Mouse (Mus musculus): ENCODE data around the gene Inpp5d. TPM values are rescaled to one million over a fixed set of nuclear protein-coding genes. Genes with fewer than 3 reads are reported as not detected.

Inpp5d gene
- polyA plus RNA-seq, 1 experiment from 2014 or later, result 0.30 TPM

DNA sequence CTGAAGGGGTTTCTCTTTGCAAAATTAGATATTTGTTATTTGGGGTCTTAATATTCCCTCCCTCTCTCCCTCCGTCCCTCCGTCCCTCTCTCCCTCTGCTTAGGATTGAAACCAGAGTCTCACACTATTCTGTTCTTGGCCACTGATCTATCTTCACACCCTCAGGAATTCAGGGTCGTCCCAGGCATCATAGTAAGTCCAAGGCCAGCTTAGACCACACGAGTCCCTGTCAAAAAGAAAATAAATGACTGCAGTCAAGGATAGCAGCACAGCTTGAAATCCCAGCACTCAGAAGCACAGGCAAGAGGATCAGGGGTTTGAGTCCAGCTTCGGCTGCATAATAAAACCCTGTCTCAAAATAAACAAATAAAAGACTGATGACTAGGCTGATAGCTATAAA, 35.0 kb downstream of the Inpp5d start:
- CTCF ChIA-PET, result no interaction called here
- no peaks in the 10 kb centered on the region for H3K27me3 ChIP-seq
- POLR2A ChIA-PET, result interaction anchor here (0.5 kb wide), 1 partner anchor 30 kb away, joined by 4 read pairs; no protein-coding TSS in a partner anchor
- no peak for TF ChIP-seq CTCF (IDR thresholded peaks at IDR 0.05)
- in situ Hi-C loops (cut with MboI; ENCODE audit: low pct_unique_long_range_greater_than_20kb), result no loop called here
- no peak for ATAC-seq
- DNase-seq (ENCODE audit: low read depth, low spot score), result no peak

DNA sequence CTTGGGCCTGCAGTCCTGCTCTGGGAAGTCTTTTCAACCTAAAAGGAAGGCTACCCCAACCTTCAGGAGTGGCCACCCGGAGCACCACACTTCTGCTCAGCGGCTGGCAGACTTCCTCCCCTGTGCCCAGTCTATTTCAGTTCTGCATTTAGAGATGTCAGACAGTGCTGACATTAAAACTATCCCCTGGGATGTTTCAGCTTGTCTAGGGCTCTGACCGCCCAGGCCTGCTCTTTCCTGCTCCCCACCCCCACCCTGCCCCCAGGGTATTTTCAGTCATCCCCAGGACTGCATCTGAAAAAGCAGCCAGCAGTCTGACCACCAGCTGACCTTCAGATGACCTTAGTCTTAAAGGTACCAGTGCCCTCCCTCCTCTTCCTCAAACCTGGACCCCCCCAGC, 38.0 kb downstream of the Inpp5d start:
- in situ Hi-C loops (cut with MboI; ENCODE audit: low pct_unique_long_range_greater_than_20kb), result no loop called here
- no peak for TF ChIP-seq CTCF (IDR thresholded peaks at IDR 0.05)
- ChIA-PET POLR2A (no interaction called here), CTCF (no interaction called here)
- ATAC-seq (no peak), DNase-seq (ENCODE audit: low read depth, low spot score) (no peak)
- H3K27me3 ChIP-seq, result no peaks in the 10 kb centered on the region

DNA sequence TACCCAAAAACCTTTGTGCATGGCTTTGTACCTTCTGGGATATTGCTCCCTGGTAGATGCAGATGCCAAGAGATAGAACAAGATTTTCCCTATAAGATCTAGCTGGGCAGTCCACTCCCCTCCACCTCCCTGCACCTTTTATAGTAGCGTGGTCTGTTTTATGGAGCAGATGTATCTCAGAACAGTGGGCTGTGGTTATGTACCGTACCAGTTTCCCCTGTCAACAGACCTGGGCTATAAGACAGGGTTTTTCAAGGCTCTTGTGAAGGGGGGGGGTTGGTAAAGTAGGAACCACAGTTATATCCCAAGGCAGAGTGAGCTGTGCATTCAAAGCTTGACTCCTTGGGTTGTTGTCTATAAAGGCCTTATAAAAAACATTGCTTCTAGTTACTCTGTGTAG, 38.4 kb downstream of the Inpp5d start:
- H3K27me3 ChIP-seq, result no peaks in the 10 kb centered on the region
- ChIA-PET POLR2A (no interaction called here), CTCF (no interaction called here)
- in situ Hi-C loops (cut with MboI; ENCODE audit: low pct_unique_long_range_greater_than_20kb), result no loop called here
- no peak for TF ChIP-seq CTCF (IDR thresholded peaks at IDR 0.05)
- ATAC-seq (no peak), DNase-seq (ENCODE audit: low read depth, low spot score) (no peak)

DNA sequence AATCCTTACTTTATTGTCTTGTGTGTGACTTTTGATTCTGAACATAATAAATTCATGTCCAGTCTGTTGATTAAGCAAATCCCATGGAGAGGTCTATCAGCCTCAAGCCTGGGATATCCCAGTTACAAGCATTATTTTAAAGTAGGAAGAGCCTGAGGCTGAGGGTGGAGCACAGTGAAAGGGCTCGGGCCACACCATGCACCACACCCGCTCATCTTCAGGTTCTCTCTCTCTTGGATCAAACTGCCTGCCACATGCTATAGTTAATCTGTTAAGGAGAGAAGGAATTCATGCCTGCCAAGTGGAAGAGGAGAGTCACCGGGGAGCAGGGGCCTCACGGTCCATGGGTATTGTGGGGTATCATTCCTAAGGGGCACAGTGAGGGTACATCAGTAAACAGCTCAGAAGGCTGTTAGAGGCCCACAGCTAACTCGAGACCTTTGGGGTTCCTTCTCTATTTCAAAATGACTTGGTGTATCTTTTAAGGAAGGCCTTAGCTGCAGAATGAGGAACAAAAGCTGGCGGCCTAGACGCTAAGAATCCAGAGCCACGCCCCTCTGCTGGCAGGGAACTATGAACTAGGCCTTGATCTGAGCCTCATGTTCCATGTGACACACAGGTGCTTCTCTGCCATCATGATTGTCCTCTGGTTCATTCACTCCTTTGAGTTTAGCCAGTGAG, 39.0 kb downstream of the Inpp5d start:
- in situ Hi-C loops (cut with MboI; ENCODE audit: low pct_unique_long_range_greater_than_20kb), result no loop called here
- no peak for DNase-seq (ENCODE audit: low read depth, low spot score)

DNA sequence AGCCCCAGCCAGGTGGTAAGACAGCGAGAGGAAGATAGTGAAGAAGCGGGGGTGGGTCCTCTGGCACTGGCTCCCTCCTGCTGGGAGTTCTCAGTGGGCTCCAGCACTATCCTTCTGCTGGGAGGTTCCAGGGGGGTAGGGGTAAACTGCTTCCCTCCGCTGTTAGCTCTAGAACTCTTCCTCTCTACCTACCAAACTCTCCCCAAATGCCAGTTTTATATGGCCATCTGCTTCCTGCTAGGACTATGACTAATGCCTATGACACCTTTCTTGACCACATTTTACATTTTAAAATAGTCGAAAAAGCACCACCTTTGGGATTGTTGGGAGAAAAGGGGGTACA, 39.5 kb downstream of the Inpp5d start:
- in situ Hi-C loops (cut with MboI; ENCODE audit: low pct_unique_long_range_greater_than_20kb), result no loop called here
- TF ChIP-seq CTCF (IDR thresholded peaks at IDR 0.05), result no peak
- H3K27me3 ChIP-seq, result no peaks in the 10 kb centered on the region
- no peak for DNase-seq (ENCODE audit: low read depth, low spot score)
- ChIA-PET POLR2A (no interaction called here), CTCF (no interaction called here)
- no peak for ATAC-seq

More for the DNA sequence above, 39.0 kb downstream of the Inpp5d start:
- ATAC-seq, result no peak
- ChIA-PET CTCF (no interaction called here), POLR2A (no interaction called here)
- TF ChIP-seq CTCF (IDR thresholded peaks at IDR 0.05), result no peak
- H3K27me3 ChIP-seq, result no peaks in the 10 kb centered on the region

DNA sequence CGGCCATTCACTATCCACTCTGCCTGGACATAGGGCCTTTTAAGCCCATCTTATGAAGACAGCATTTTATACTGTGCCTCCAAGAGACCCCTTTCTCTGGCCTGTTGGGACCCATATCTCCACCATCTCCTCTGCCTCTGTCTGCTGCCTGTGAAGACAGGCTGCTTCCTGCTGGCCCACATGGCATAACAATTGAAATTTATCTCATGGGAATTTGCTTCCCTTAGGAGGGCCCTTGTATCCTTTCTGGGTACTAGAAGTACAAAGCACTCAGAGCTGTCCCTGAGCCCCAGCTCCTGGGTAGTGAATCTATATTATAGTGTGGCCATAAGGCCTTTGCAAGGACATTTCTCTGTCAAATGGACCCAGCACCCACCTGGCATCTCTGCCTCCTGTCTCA, 40.6 kb downstream of the Inpp5d start:
- no peak for TF ChIP-seq CTCF (IDR thresholded peaks at IDR 0.05)
- CTCF ChIA-PET, result no interaction called here
- no peaks in the 10 kb centered on the region for H3K27me3 ChIP-seq
- in situ Hi-C loops (cut with MboI; ENCODE audit: low pct_unique_long_range_greater_than_20kb), result no loop called here
- POLR2A ChIA-PET, result no interaction called here
- DNase-seq (ENCODE audit: low read depth, low spot score) (no peak), ATAC-seq (no peak)

DNA sequence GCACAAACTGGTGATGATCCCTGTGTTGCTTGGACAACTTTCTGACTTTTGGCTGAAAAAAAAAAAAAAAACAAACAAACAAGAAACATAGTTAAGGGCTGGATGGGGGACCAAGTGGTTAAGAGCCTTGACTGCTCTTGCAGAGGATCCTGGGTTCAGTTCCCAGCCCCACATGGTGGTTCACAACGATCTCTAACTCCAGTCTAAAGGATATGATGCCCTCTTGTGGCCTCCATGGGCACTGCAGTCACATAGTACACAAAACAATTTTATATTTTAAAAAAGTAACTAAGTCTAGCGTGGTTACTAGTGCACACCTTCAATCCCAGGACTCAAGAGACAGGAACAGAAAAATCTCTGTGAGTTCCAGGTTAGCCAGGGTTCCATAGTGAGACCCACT, 43.9 kb downstream of the Inpp5d start:
- TF ChIP-seq CTCF (IDR thresholded peaks at IDR 0.05), result peak; percentile 66
- ChIA-PET CTCF (interaction anchor here (1.3 kb wide), 1 partner anchor 123 kb away, joined by 4 read pairs; no protein-coding TSS in a partner anchor), POLR2A (no interaction called here)
- DNase-seq (ENCODE audit: low read depth, low spot score) (no peak), ATAC-seq (no peak)
- H3K27me3 ChIP-seq, result no peaks in the 10 kb centered on the region
- in situ Hi-C loops (cut with MboI; ENCODE audit: low pct_unique_long_range_greater_than_20kb), result no loop called here

DNA sequence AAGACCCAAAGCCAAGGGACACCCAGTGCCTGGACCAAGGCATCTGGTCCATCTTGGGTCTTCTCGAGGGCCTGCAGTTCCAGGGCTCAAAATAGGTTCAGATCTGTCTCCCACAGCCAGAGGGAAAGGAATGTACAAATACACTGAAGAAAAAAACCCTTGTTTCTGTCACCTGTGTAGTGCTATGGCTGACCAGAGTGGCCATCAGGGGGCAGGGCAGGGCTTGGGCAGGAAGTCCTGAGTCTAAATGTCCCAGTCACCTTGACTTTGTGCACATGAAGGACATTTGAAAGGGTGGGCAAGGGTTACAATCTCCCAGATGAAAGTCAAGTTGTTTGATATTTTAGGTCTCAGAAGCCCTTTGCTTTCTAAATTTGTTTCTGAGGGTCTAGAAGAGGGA, 46.9 kb downstream of the Inpp5d start:
- in situ Hi-C loops (cut with MboI; ENCODE audit: low pct_unique_long_range_greater_than_20kb), result no loop called here
- no peak for TF ChIP-seq CTCF (IDR thresholded peaks at IDR 0.05)
- ATAC-seq (no peak), DNase-seq (ENCODE audit: low read depth, low spot score) (no peak)
- H3K27me3 ChIP-seq, result no peaks in the 10 kb centered on the region
- POLR2A ChIA-PET, result no interaction called here
- CTCF ChIA-PET, result no interaction called here

DNA sequence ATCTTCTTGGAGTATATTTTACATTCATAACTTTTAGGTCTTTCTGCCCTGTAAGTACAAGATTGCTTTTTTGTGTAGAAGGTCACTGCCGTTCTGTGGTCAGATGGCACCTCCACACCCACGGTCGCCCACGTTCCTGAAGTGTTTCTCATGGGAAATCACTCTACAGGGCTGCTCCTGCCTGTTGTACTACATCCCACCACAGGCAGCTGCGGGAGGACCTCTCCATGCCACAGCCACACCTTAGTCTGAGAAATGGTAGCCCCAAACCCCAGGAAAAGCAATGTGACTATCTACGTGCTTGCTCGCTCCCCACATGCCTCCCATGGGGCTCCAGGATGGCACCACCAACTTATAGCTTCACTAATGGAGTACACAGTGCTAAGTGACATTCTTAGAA, 48.2 kb downstream of the Inpp5d start:
- ChIA-PET CTCF (no interaction called here), POLR2A (no interaction called here)
- DNase-seq (ENCODE audit: low read depth, low spot score) (no peak), ATAC-seq (no peak)
- in situ Hi-C loops (cut with MboI; ENCODE audit: low pct_unique_long_range_greater_than_20kb), result no loop called here
- H3K27me3 ChIP-seq, result no peaks in the 10 kb centered on the region
- TF ChIP-seq CTCF (IDR thresholded peaks at IDR 0.05), result no peak

DNA sequence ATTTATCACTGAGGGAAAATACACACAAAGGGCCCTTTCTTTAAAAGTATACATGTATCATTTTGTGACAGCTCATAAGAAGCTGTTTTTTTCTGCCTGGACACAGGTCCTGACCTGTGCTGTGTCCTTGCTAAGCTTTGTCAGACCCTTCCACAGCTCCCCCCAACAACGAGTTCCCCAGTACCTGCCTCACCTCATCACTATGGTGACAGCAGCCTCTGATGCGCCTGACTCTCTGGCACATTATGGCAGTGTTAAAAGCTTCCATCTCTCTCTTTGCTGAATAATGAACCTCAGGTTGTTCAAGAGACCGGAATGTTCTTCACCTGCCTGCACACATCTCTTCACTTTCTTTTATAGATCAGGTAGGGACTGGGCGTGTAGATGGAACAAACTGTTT, 51.4 kb downstream of the Inpp5d start:
- in situ Hi-C loops (cut with MboI; ENCODE audit: low pct_unique_long_range_greater_than_20kb), result no loop called here
- ATAC-seq (no peak), DNase-seq (ENCODE audit: low read depth, low spot score) (no peak)
- CTCF ChIA-PET, result no interaction called here
- POLR2A ChIA-PET, result interaction anchor here (1.4 kb wide), 1 partner anchor 15 kb away, joined by 3 read pairs; no protein-coding TSS in a partner anchor
- no peaks in the 10 kb centered on the region for H3K27me3 ChIP-seq
- TF ChIP-seq CTCF (IDR thresholded peaks at IDR 0.05), result no peak

DNA sequence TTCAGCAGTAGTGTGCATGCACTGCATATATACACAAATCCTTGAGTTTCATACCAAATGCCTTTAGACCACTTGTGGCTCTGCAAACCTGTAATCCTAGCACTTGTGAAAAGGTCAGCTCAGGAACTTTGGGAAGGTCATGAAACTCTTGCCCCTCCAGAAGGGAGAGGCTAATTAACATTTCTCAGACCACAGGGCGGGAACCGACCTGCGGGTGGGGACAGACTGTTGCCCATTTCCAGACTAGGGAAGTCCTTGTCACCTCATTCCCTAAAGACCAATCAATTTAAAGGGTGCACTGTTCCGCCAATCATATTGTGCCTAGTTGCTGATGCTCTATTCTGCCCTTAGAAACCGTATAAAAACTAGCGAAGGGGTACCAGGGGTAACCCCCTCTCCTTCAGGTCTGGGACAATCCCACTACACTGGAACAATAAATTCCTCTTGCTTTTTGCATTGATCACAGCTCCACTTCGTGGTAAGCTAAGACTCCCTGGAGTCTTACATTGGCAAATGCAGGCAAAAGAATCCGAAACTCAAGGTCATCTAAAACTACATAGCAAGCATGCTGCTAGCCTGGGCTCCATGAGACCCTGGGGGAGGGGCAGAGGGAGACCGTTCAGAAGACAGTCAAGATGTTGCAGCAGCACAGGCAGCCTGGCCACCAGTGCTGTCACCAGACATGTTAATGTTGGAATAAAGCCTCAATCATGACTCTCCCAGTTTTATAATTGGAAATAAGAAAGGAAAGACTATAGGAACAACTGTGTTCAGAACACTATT, 53.9 kb downstream of the Inpp5d start:
- ATAC-seq, result no peak
- POLR2A ChIA-PET, result no interaction called here
- CTCF ChIA-PET, result interaction anchor here (1.9 kb wide), 1 partner anchor 16 kb away, joined by 6 read pairs; no protein-coding TSS in a partner anchor
- DNase-seq (ENCODE audit: low read depth, low spot score), result no peak
- in situ Hi-C loops (cut with MboI; ENCODE audit: low pct_unique_long_range_greater_than_20kb), result no loop called here
- no peaks in the 10 kb centered on the region for H3K27me3 ChIP-seq
- TF ChIP-seq CTCF (IDR thresholded peaks at IDR 0.05), result no peak
